ENCODE assay signal across 10 mouse cellular contexts in genomic region chr13:17585267-17585913, GRCm38 (mm10).
"Had no signal": no experiment of that assay in that cellular context is flagged by ENCODE, and none has a peak within 500 bp of the region (broad histone marks: within the 10 kb centered on the region; RNA-seq: fewer than 3 reads in every experiment).

No protein-coding gene starts in this region.

- H3K9ac ChIP-seq: liver, embryonic 13.5 days; liver, postnatal 0 days; lung, embryonic 15.5 days; midbrain, embryonic 13.5 days; neural tube, embryonic 12.5 days had no signal

- H3K4me2 ChIP-seq: liver, embryonic 13.5 days; lung, embryonic 15.5 days; midbrain, embryonic 13.5 days; neural tube, embryonic 12.5 days had no signal

- H3K36me3 ChIP-seq: limb, embryonic 10.5 days; liver, embryonic 13.5 days; lung, embryonic 15.5 days; midbrain, embryonic 13.5 days; neural tube, embryonic 12.5 days had no signal

- H3K4me1 ChIP-seq: limb, embryonic 10.5 days; liver, embryonic 13.5 days; lung, embryonic 15.5 days; midbrain, embryonic 13.5 days; neural tube, embryonic 12.5 days had no signal

- H3K4me3 ChIP-seq: left cerebral cortex, adult 2 months; limb, embryonic 10.5 days; liver, embryonic 13.5 days; lung, embryonic 15.5 days; midbrain, embryonic 13.5 days; neural tube, embryonic 12.5 days had no signal

- H3K27me3 ChIP-seq: liver, embryonic 13.5 days; lung, embryonic 15.5 days; midbrain, embryonic 13.5 days; neural tube, embryonic 12.5 days had no signal

- DNase-seq: liver, embryonic 13.5 days; lung, postnatal 14 days; thymus, adult 18-20 months had no signal

- ATAC-seq: liver, postnatal 0 days; midbrain, embryonic 13.5 days had no signal

- H3K27ac ChIP-seq: left cerebral cortex, adult 2 months; limb, embryonic 10.5 days; liver, embryonic 13.5 days; lung, embryonic 15.5 days; macrophage; midbrain, embryonic 13.5 days; neural tube, embryonic 12.5 days had no signal

- H3K9me3 ChIP-seq: limb, embryonic 10.5 days; liver, embryonic 13.5 days; lung, embryonic 15.5 days; midbrain, embryonic 13.5 days; neural tube, embryonic 12.5 days had no signal
